Mouse (Mus musculus) G1E (cell line): Measurements from ENCODE around the gene Trcg1. TPM values are rescaled to one million over a fixed set of nuclear protein-coding genes. Genes with fewer than 3 reads are reported as not detected.
"Not testable (repeated sequence)": the region's sequence is repeated elsewhere in the genome, so short reads cannot be mapped to it uniquely, and the experiment has no call there.

ENCODE experiments used
- ATAC-seq: 2 replicates; pipeline ENCODE4 v1.8.0; 2016; ENCODE audit warnings: mild to moderate bottlenecking; ENCODE audit not compliant: insufficient number of reproducible peaks, poor library complexity, low FRiP score, severe bottlenecking; ENCODE audit errors: extremely low read depth
- DNase-seq: peaks from one replicate; pipeline ENCODE4 v3.0.0; 2012; ENCODE audit warnings: low spot score
- H3K27me3 ChIP-seq: 2 replicates; pipeline ENCODE4 v1.6.1; 2012; ENCODE audit warnings: mild to moderate bottlenecking, low read length, inconsistent platforms; ENCODE audit not compliant: insufficient read depth
- H3K36me3 ChIP-seq: replicated peaks from 2 replicates; pipeline ENCODE3; 2012; ENCODE audit warnings: mild to moderate bottlenecking, inconsistent platforms
- H3K4me1 ChIP-seq: 2 replicates; pipeline ENCODE4 v1.6.1; 2012; ENCODE audit warnings: low read depth, low read length, inconsistent platforms, mixed read lengths; ENCODE audit not compliant: insufficient read depth
- H3K4me3 ChIP-seq: 2 replicates; pipeline ENCODE4 v1.5.1; 2012; ENCODE audit warnings: low read depth, mild to moderate bottlenecking, inconsistent platforms, low read length, moderate library complexity, mixed read lengths
- H3K9me3 ChIP-seq: replicated peaks from 2 replicates; pipeline ENCODE4 v1.6.1; 2012; ENCODE audit warnings: inconsistent platforms
- CTCF ChIP-seq: IDR thresholded peaks from 2 replicates; pipeline ENCODE4 v1.5.1; 2012; ENCODE audit warnings: low read depth, low read length, inconsistent platforms, mixed read lengths
- GATA1 ChIP-seq: IDR thresholded peaks from 2 replicates; pipeline ENCODE4 v1.6.1; 2012; ENCODE audit warnings: borderline replicate concordance, low read length, inconsistent platforms, mixed read lengths
- GATA2 ChIP-seq: IDR thresholded peaks from 2 replicates; pipeline ENCODE4 v1.6.1; 2012; ENCODE audit warnings: low read depth, low read length, inconsistent platforms, borderline replicate concordance
- POLR2AphosphoS5 ChIP-seq: IDR thresholded peaks from 2 replicates; pipeline ENCODE4 v1.6.1; 2012; ENCODE audit warnings: low read depth, low read length, inconsistent platforms; ENCODE audit not compliant: insufficient replicate concordance
- TAL1 ChIP-seq: conservative IDR thresholded peaks from 2 replicates; pipeline ENCODE4 v1.6.1; 2012; ENCODE audit warnings: low read depth, low read length, inconsistent platforms, mixed read lengths
- polyA plus RNA-seq: library from polyadenylated mRNA; stranded (reverse); fragments of >175 nt; gene quantifications from 2 replicates; pipeline ENCODE4 v1.2.3, GENCODE M21; 2012
- total RNA-seq, 2 experiments: library from RNA; stranded (forward) in 1 of 2; stranded (reverse) in 1 of 2; fragments of 200-1000 nt in 1 of 2; fragments of >200 nt in 1 of 2; fragmentation: Nextera tagmentation in 1 of 2; gene quantifications; 2 replicates each; pipeline ENCODE4 v1.2.3; 2014 to 2017

Trcg1 gene
- total RNA-seq (2014; fragmentation: Nextera tagmentation) (not detected in 2 replicates), total RNA-seq (2017) (0.16 TPM in 1 of 2 replicates, not detected in the other), polyA plus RNA-seq (not detected in 2 replicates)

- DNase-seq: no peak
- Histone ChIP-seq H3K27me3 (peaks cover 10% of the 10 kb centered on the region), H3K4me3 (no peak within 1 kb of the TSS), H3K4me1 (peaks cover 36% of the 10 kb centered on the region), H3K9me3 (no peaks in the 10 kb centered on the region), H3K36me3 (no peaks in the 10 kb centered on the region)
- no peak for ATAC-seq
- TF ChIP-seq CTCF (no peak), POLR2AphosphoS5 (no peak), GATA1 (no peak), TAL1 (no peak), GATA2 (no peak)
These were observed at the start of gene Trcg1 for GRCm38 (mm10) chr9:57236256-57236655. TSS of gene Trcg1 (plus strand) at chr9:57236556.

- H3K27me3 ChIP-seq: peaks cover 8% of the 10 kb centered on the region
These were observed 39.6 kb upstream of the Trcg1 start for GRCm38 (mm10) chr9:57196708-57197107.

GRCm38 (mm10) chr9:57197414-57197813, 38.9 kb upstream of the Trcg1 start:
- Histone ChIP-seq H3K36me3 (no peaks in the 10 kb centered on the region), H3K4me3 (no peak overlapping the region), H3K4me1 (no peaks in the 10 kb centered on the region), H3K27me3 (peaks cover 8% of the 10 kb centered on the region), H3K9me3 (no peaks in the 10 kb centered on the region)
- ATAC-seq (no peak), DNase-seq (no peak)
- TF ChIP-seq CTCF (no peak), GATA1 (no peak), POLR2AphosphoS5 (no peak)

More at GRCm38 (mm10) chr9:57196708-57197107, 39.6 kb upstream of the Trcg1 start:
- DNase-seq (no peak), ATAC-seq (no peak)
- no peaks in the 10 kb centered on the region for H3K9me3 ChIP-seq
- no peaks in the 10 kb centered on the region for H3K4me1 ChIP-seq
- no peak for TF ChIP-seq GATA1
- TF ChIP-seq POLR2AphosphoS5: no peak
- H3K36me3 ChIP-seq: no peaks in the 10 kb centered on the region
- no peak overlapping the region for H3K4me3 ChIP-seq

DNA sequence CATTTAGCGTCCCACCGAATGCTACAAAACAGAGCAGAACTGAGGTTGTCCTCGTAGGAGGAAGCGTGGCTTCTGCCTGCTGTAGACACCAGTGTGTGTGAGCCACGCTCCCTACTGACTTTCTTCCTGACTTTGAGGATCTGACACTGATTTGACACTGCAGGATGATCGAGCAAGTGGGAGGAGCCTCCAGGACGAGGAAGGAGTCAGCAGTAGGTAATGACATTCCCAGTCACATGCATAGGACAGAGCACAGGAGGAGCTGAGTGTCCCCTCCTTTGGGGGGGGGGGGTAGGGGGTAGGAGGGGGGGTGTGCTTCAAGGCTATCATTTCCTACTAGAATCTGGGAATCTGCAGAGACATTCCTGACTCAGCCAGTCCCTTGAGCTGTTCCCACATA, 33.4 kb upstream of the Trcg1 start:
- no peaks in the 10 kb centered on the region for H3K4me1 ChIP-seq
- DNase-seq (no peak), ATAC-seq (no peak)
- no peak overlapping the region for H3K4me3 ChIP-seq
- no peaks in the 10 kb centered on the region for H3K9me3 ChIP-seq
- no peaks in the 10 kb centered on the region for H3K36me3 ChIP-seq
- TF ChIP-seq POLR2AphosphoS5 (no peak), GATA1 (no peak), GATA2 (no peak), TAL1 (no peak), CTCF (no peak)
- no peaks in the 10 kb centered on the region for H3K27me3 ChIP-seq

DNA sequence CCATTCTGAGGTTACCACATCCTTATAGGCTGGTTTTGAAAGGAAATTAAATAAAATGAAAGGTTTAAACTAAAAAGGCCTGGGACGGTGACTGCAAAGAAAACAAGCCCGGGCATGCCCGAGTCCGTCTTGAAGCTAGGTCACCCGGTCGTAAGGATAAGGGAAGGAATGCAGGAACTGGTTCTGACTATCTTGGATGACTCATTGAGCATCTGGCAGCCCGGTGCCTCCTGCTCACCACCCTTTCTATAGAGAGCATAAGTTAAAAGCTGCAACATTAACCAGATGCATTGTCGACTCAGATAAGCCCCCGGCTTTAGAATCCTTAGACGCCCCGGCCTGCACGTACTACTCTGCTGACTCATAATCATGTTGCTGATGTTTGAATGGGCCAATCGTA, 32.8 kb upstream of the Trcg1 start:
- not testable (repeated sequence) for DNase-seq

DNA sequence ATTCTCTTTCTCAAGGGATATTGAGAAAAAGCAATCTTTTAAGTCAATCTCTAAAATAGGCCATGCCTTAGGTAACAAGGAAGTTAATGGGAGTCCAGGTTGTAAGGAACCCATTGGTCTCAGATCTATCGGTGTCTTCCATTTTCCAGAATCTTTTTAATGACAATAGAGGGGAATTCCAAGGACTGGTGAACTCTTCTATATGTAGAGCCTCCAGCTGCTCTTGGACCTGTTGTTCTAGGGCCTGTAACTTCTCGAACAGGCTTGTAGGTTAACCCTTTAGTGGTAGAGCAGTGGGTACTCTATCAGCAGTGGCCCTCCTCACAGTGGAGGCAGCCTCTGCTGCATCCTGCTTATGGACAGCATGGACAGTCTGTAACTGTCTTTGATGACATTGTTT, 29.5 kb upstream of the Trcg1 start:
- Histone ChIP-seq H3K4me3 (no peak overlapping the region), H3K27me3 (no peaks in the 10 kb centered on the region), H3K9me3 (no peaks in the 10 kb centered on the region), H3K4me1 (no peaks in the 10 kb centered on the region), H3K36me3 (no peaks in the 10 kb centered on the region)
- ATAC-seq (no peak), DNase-seq (no peak)
- no peak for TF ChIP-seq TAL1
- TF ChIP-seq CTCF: no peak
- no peak for TF ChIP-seq POLR2AphosphoS5
- no peak for TF ChIP-seq GATA2
- TF ChIP-seq GATA1: no peak

More for the DNA sequence above, 32.8 kb upstream of the Trcg1 start:
- not testable (repeated sequence) for H3K36me3 ChIP-seq, H3K4me3 ChIP-seq, ATAC-seq, H3K4me1 ChIP-seq, H3K9me3 ChIP-seq, H3K27me3 ChIP-seq

GRCm38 (mm10) chr9:57209316-57209715, 27.0 kb upstream of the Trcg1 start:
- Histone ChIP-seq H3K4me3 (no peak overlapping the region), H3K36me3 (no peaks in the 10 kb centered on the region), H3K9me3 (no peaks in the 10 kb centered on the region), H3K27me3 (no peaks in the 10 kb centered on the region), H3K4me1 (peaks cover 9% of the 10 kb centered on the region; the same call in 1 of the 2 replicates)
- no peak for TF ChIP-seq CTCF
- TF ChIP-seq GATA1: no peak
- TF ChIP-seq POLR2AphosphoS5: no peak
- no peak for TF ChIP-seq TAL1
- no peak for TF ChIP-seq GATA2
- ATAC-seq (no peak), DNase-seq (no peak)
